Mouse (Mus musculus) kidney, embryonic 14.5 days (tissue): Measurements from ENCODE around the gene Rarb. TPM values are rescaled to one million over a fixed set of nuclear protein-coding genes. Genes with fewer than 3 reads are reported as not detected.

Experiments
- ATAC-seq: fragments of 200-750 bp; cut with Nextera tagmentation; 2 replicates; pipeline ENCODE4 v1.8.0; 2017; ENCODE audit warnings: moderate number of reproducible peaks, mild to moderate bottlenecking, moderate TSS enrichment, moderate library complexity; ENCODE audit not compliant: low FRiP score, low TSS enrichment
- H3K27ac ChIP-seq: fragments of 300-500 bp; sonication (generic); 2 replicates; pipeline ENCODE4 v1.5.1; 2014; ENCODE audit warnings: low read depth, mild to moderate bottlenecking, low read length, moderate library complexity, mixed read lengths
- H3K27me3 ChIP-seq: fragments of 300-500 bp; sonication (generic); 2 replicates; pipeline ENCODE4 v1.6.1; 2014; ENCODE audit warnings: mild to moderate bottlenecking, low read length; ENCODE audit not compliant: control insufficient read depth, insufficient read depth
- H3K36me3 ChIP-seq: fragments of 300-500 bp; sonication (generic); 2 replicates; pipeline ENCODE4 v1.6.1; 2014; ENCODE audit warnings: low read length, mixed read lengths; ENCODE audit not compliant: control insufficient read depth, insufficient read depth
- H3K4me1 ChIP-seq: fragments of 300-500 bp; sonication (generic); 2 replicates; pipeline ENCODE4 v1.6.1; 2014; ENCODE audit warnings: low read length, mixed read lengths; ENCODE audit not compliant: control insufficient read depth, insufficient read depth
- H3K4me2 ChIP-seq: fragments of 300-500 bp; sonication (generic); replicated peaks from 2 replicates; pipeline ENCODE4 v1.6.1; 2014; ENCODE audit warnings: low read depth, mild to moderate bottlenecking, low read length
- H3K4me3 ChIP-seq: fragments of 300-500 bp; sonication (generic); 2 replicates; pipeline ENCODE4 v1.5.1; 2014; ENCODE audit warnings: mild to moderate bottlenecking, low read length
- H3K9ac ChIP-seq: fragments of 300-500 bp; sonication (generic); 2 replicates; pipeline ENCODE4 v1.6.1; 2014; ENCODE audit warnings: low read depth, mild to moderate bottlenecking, low read length, moderate library complexity
- H3K9me3 ChIP-seq: fragments of 300-500 bp; sonication (generic); 2 replicates; pipeline ENCODE4 v1.6.1; 2016; ENCODE audit warnings: low read length; ENCODE audit not compliant: control insufficient read depth
- WGBS: fragments of 180-500 bp; shearing (Covaris S2); extraction: QIAGEN DNeasy Blood & Tissue Kit; methylation state at CpG from one replicate; pipeline ENCODE4 v1.1.7; 2014; 5-methylcytosine and 5-hydroxymethylcytosine counted together
- polyA plus RNA-seq: library from polyadenylated mRNA; unstranded; fragments of >200 nt; fragmentation: Nextera tagmentation; extraction: Ambion mirVana; gene quantifications from 2 replicates; pipeline ENCODE4 v1.2.1, GENCODE M21; 2014

The Rarb gene
- polyA plus RNA-seq, 1 experiment from 2014 or later: 44.3 TPM

DNA sequence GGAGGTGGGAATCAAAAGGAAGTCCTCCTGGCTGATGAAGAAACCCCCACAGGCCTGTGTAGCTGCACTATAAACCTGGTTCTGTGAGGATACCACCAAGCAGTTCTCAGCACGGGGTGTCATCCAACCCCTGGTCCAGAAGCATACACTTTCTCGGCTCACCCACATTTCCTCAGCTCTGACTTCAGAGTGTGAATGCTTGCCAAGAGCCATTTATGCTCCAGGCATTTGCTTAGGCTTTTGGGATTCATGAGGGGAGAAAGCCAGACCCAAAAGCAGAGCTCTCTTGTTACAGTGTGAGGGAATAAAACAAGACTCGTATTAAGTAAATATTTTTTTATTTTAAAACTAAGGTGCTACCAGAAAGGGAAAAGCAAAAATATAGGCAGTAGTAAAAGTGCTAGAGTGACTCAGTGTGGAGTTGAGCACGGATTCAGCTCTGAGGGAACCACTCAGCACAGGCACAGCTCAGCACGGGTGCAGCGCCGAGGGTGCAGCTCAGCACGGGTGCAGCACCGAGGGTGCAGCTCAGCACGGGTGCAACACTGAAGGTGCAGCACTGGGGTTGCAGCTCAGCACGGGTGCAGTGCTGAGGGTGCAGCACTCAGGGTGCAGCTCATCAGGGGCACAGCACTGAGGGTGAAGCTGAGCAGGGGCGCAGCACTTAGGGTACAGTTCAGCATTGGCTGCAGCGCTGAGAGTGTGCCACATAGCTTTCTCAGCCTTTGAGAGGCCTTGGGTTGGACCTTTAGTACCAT, 77.8 kb downstream of the Rarb start:
- 0 out of 2 replicates have a peak, but pooled peaks cover 2% of the 10 kb centered on the region for H3K4me1 ChIP-seq
- no peak for ATAC-seq
- no peak overlapping the region for H3K27ac ChIP-seq
- H3K36me3 ChIP-seq: no peaks in the 10 kb centered on the region
- H3K27me3 ChIP-seq: no peaks in the 10 kb centered on the region
- 79% methylated on average over 13 of the region's 13 CpGs for WGBS
- H3K4me3 ChIP-seq: no peak overlapping the region
- no peak overlapping the region for H3K9ac ChIP-seq
- H3K9me3 ChIP-seq: no peaks in the 10 kb centered on the region
- no peak overlapping the region for H3K4me2 ChIP-seq

DNA sequence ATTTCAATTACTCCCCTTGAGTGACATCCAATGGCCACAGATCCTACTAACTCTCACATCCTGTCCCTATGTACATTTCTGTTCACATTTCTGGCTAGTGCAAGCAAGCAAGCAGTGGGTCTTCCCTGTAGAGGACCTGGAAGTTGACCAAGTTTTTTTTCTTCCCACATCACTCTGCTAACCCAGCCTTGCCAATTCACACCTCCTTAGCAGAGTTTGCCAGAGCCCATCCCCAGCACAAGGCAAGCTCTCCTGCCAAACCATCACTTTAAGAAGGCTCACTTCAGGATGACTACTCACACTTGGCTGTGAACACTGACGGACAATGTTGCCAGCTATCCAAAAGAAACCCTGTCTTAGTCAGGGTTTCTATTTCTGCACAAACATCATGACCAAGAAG, 80.4 kb downstream of the Rarb start:
- 94% methylated on average over 1 of the region's 1 CpGs for WGBS

DNA sequence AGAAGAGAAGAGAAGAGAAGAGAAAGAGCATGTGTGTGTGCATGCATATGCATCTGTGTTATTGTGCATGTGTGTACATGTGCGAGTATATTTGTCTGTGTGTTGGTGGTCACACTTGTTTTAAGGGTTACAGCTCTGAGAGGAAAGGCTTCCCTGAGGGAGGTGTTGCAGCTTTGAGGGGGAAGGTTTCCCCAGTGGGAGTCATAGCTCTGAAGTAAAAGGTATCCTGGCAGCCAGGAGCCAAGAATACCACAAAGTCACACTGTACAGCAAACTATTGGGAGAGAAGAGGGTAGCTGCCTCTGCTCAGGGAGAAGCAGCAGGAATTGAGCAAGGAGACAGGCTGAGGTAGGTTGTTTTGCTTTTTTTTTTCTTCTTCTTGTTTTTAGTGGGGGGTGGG, 81.2 kb downstream of the Rarb start:
- Histone ChIP-seq H3K4me1 (peaks cover 30% of the 10 kb centered on the region; the same call in 1 of the 2 replicates), H3K4me3 (no peak overlapping the region)
- 88% methylated on average over 1 of the region's 1 CpGs for WGBS

More for the DNA sequence above, 80.4 kb downstream of the Rarb start:
- H3K36me3 ChIP-seq: no peaks in the 10 kb centered on the region
- H3K9me3 ChIP-seq: no peaks in the 10 kb centered on the region
- no peaks in the 10 kb centered on the region for H3K27me3 ChIP-seq
- no peak overlapping the region for H3K27ac ChIP-seq
- no peak overlapping the region for H3K9ac ChIP-seq
- ATAC-seq: no peak
- H3K4me3 ChIP-seq: no peak overlapping the region
- H3K4me2 ChIP-seq: no peak overlapping the region
- H3K4me1 ChIP-seq: peaks cover 22% of the 10 kb centered on the region; the same call in 1 of the 2 replicates

GRCm38 (mm10) chr14:16735331-16736012, 83.5 kb downstream of the Rarb start:
- H3K4me1 ChIP-seq: peaks cover 30% of the 10 kb centered on the region; the same call in 1 of the 2 replicates
- 25% methylated on average over 4 of the region's 4 CpGs for WGBS
- H3K36me3 ChIP-seq: no peaks in the 10 kb centered on the region
- peak; percentile 59; the same call in 1 of the 2 replicates for ATAC-seq
- H3K4me3 ChIP-seq: no peak overlapping the region
- no peak overlapping the region for H3K27ac ChIP-seq
- no peaks in the 10 kb centered on the region for H3K9me3 ChIP-seq
- H3K27me3 ChIP-seq: no peaks in the 10 kb centered on the region
- H3K9ac ChIP-seq: no peak overlapping the region
- H3K4me2 ChIP-seq: no peak overlapping the region

More for the DNA sequence above, 81.2 kb downstream of the Rarb start:
- H3K4me2 ChIP-seq: no peak overlapping the region
- H3K27ac ChIP-seq: no peak overlapping the region
- no peaks in the 10 kb centered on the region for H3K9me3 ChIP-seq
- no peaks in the 10 kb centered on the region for H3K36me3 ChIP-seq
- no peak overlapping the region for H3K9ac ChIP-seq
- H3K27me3 ChIP-seq: no peaks in the 10 kb centered on the region
- no peak for ATAC-seq

DNA sequence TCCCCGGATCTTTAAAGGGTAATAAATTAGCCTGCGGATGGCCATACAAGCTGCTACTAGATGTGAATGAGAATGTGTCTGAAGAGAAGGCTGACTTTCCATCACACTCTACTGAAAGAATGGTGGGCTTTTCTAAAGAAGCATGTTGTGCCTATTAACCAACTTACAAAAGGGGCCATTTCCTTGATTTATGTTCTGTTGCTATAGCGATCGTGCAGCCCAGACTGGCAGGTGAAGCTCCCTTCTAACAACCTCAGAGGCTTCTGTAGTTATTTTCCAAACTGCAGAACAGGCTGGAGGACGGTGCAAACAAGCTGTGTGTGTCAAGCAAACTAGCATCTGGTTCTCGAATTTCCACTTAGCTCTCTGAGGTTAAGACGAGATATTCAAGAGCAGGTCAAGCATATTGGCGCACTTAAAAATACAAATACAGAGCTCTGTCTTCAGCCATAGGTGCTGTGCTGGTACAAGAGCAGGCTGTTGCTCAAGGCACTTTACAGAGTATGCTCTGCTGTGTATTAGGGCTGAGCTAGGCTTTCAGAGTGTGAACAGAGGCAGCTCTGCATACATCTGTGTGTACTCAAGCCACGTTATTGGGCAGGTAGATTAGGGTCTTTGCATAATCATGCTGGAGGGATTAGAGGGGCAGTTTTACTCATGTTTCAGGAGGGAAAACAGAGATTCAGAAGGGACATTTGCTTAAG, 85.2 kb downstream of the Rarb start:
- H3K27me3 ChIP-seq: no peaks in the 10 kb centered on the region
- peaks cover 30% of the 10 kb centered on the region; the same call in 1 of the 2 replicates for H3K4me1 ChIP-seq
- H3K36me3 ChIP-seq: no peaks in the 10 kb centered on the region
- H3K27ac ChIP-seq: no peak overlapping the region
- no peak overlapping the region for H3K9ac ChIP-seq
- no peaks in the 10 kb centered on the region for H3K9me3 ChIP-seq
- H3K4me2 ChIP-seq: no peak overlapping the region; the same call in 1 of the 2 replicates
- WGBS: 11% methylated on average over 9 of the region's 9 CpGs
- no peak overlapping the region for H3K4me3 ChIP-seq
- peak; percentile 80; the same call in 1 of the 2 replicates for ATAC-seq

DNA sequence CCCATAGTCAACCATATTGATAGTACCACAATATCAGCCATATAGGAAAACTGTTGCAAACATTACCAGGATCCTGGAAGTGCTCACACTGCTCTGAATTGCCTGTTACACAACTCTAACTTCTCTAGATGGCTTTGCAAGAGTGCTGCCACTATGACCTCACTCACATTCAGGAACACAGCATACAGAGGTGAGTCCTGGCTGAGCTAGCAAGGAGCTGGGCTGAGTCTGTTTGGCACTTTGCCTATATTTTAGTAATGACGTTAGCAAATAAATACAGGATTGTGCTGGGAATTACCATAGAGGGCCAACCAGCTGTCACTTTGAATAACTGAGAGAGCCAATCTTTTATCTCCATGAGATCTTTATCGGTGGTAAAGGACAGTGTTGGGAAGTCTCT, 86.9 kb downstream of the Rarb start:
- ATAC-seq: no peak
- Histone ChIP-seq H3K4me3 (no peak overlapping the region), H3K4me1 (peaks cover 30% of the 10 kb centered on the region; the same call in 1 of the 2 replicates), H3K9ac (no peak overlapping the region), H3K36me3 (no peaks in the 10 kb centered on the region), H3K27ac (no peak overlapping the region), H3K27me3 (no peaks in the 10 kb centered on the region), H3K9me3 (no peaks in the 10 kb centered on the region), H3K4me2 (no peak overlapping the region)
- WGBS: 61% methylated on average over 2 of the region's 2 CpGs

DNA sequence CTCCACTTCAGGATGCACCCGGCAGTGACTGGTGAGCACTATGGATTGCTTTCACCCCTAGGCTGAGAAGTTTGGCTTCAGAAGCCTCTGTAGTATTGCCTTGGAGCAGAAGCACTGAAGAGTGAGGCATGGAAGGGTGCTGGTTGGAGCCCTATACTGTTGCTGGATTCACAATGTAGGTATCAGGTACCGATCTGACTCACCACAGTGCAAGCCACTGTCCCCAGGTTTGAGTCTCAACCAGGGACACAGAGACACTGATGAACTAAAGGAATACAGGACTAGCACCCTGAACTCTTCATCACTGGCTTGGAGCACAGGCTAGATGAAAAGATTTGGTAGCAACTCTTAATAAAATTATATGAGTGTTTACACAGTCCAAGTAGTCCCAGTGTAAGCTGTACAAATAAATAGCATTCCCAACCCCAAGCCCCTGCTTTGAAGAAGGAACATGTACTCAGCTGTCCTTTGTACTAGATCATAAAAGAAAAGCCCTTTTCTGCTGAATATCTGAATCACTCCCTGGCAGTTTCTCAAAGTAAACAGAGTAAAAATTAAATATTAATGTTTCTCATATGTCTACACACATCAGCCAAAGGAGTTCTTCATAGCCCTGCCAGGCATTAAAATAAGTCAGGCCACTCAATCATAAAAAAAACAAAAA, 90.6 kb downstream of the Rarb start:
- peak; percentile 86 for ATAC-seq
- Histone ChIP-seq H3K9ac (no peak overlapping the region), H3K27me3 (no peaks in the 10 kb centered on the region), H3K4me1 (peaks cover 5% of the 10 kb centered on the region; the same call in 1 of the 2 replicates), H3K9me3 (no peaks in the 10 kb centered on the region), H3K4me3 (no peak overlapping the region), H3K27ac (no peak overlapping the region; the same call in 1 of the 2 replicates), H3K36me3 (no peaks in the 10 kb centered on the region), H3K4me2 (no peak overlapping the region)
- 94% methylated on average over 2 of the region's 2 CpGs for WGBS

DNA sequence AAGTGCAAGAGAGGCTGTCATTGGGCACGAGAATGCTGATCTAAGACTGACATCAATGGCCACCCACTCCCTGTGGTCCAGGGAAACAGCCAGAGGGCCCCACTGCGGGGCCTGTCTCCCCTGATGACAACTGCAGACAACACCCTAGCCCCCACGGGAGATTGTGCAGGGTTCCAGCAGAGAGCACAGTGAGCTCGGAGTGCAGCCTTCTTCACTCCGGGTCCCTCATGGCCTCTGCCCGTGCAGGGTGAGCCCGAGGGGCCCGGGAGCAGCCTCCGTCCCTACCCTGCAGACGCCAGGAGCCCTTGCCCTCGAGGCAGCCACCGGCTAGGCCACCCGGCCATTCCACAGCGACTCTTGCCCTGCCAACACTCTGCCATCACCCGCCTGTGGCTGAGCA, 95.0 kb downstream of the Rarb start:
- Histone ChIP-seq H3K9me3 (no peaks in the 10 kb centered on the region), H3K4me1 (no peaks in the 10 kb centered on the region), H3K4me2 (no peak overlapping the region), H3K27me3 (no peaks in the 10 kb centered on the region), H3K4me3 (no peak overlapping the region), H3K27ac (no peak overlapping the region), H3K9ac (no peak overlapping the region), H3K36me3 (no peaks in the 10 kb centered on the region)
- no peak for ATAC-seq
- 91% methylated on average over 15 of the region's 15 CpGs for WGBS
